Mouse (Mus musculus) MN1 (cell line): ENCODE measurements at regions not wholly inside any gene's neighbourhood (a gene's known extent, or its start where the extent isn't known, plus 50 kb on each side); places are given as distances from the start of the nearest gene placed in this dataset.
A peak's percentile ranks its signal among the peaks of the same experiment; 100 is the strongest.

Experiments used
- DNase-seq: peaks from one replicate; pipeline ENCODE4 v3.0.0-alpha.2; 2016; ENCODE audit warnings: low spot score

DNA sequence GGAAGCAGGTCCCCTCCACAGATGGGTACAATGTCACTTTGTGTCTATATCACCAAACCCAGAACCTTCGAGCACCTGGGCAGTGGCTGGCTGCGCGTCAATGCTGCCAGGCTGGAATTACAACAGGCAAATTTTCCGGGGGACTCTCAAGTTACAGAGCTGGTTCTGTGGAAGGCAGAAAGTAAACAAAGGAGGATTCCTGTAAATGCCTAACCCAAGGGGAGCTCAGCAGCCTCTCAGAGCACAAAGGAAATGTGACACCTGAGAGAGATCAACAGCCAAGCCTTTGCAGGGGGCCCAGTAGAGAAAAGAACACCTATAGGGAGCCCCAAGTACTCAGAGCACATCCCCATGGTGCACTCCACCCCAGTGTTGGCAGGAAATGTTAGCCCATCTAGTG lies 70.7 kb downstream of the Setd4 start:
- DNase-seq: no peak

DNA sequence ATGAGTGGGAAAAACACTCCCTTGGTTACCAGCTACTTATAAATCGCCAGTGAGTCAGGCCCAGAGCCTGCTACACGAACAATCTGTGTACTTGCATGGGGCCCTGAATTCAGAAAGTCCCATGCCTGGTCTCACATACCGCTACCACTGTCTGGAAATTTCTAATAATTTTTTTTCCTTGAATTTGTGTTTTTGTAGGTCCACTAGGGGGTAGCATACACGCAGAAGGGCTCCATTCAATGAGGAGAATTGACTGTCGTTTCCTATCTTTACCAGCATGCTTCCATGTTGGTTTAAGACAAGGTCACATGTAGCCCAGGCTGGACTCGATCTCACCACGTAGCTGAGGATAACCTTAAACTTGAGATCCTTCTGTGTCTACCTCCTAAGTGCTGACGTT lies 71.9 kb downstream of the Setd4 start:
- no peak for DNase-seq

DNA sequence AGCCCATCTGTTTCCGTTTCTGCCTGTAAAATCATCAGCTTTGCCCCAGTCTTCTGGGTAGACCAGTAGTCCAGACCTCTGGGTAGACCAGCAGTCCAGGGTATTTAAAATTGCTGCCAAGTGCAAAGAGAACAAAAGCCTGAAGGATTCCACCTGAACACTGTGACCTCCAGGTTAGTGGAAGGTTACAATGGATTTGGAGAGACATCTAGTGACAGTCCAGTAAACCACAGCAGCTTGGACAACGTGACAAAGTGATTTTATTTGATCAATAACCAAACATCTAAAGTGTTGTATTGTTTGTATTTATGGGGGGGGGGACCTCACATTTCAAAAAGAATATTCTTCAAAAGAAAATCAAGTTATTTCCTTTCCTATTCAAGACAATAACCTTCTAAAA lies 81.4 kb downstream of the Setd4 start:
- DNase-seq: no peak

DNA sequence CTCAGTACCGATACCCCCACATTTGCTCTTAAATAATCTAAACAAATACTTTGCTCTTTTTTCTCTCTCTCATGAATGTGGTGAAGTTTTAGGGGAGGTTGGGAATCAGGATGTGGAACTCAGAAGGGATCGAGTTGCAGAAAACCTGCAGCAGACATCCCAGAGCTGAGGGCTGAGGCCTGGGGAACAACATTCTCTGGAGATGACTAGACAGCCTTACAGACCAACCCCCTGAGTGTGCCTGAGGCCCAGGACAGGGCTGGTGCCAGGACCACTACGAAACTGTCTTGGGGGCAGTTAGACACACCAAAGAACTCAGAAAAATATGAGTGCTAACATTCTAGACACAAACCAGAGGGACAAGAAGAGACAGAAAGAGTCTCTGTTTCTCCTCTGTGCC lies 83.4 kb downstream of the Setd4 start:
- no peak for DNase-seq

DNA sequence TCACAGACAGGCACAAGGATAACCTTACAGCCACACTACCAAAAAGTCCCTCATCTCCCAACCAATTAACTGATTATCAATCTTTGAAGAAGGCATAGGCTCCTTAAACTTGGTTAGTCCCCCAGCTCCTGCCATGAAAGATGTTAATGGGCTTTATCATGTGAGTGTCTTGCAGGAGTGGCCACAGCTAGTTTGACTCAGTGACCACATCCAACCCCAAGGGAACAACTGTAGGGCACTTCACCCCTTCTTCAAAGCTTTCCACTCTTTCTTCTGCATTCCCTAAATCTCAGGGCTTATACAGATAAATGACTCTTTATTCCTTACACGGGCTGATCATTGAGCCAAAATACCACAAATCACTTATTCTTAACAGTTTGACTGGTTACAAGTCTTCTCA lies 85.2 kb downstream of the Setd4 start:
- DNase-seq: no peak

DNA sequence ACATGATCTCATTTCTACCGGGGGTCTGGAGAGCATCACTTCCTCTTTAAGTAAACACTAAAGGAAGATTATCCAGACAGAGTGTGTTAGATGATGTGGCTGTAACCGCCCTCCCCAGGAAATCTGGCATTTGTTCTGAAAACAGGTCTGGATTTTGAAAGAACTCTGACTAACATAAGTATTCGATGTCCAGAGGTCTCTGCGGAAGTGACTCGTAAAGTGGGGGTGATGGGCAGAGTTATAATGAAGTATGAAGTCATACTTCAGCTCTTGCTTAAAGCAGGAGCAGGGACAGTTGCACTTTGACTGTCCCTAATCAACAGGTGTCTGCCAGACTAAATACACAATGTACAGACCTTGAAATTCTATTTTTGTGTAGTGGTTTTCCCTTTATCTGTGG lies 87.1 kb downstream of the Setd4 start:
- peak; percentile 73 for DNase-seq

DNA sequence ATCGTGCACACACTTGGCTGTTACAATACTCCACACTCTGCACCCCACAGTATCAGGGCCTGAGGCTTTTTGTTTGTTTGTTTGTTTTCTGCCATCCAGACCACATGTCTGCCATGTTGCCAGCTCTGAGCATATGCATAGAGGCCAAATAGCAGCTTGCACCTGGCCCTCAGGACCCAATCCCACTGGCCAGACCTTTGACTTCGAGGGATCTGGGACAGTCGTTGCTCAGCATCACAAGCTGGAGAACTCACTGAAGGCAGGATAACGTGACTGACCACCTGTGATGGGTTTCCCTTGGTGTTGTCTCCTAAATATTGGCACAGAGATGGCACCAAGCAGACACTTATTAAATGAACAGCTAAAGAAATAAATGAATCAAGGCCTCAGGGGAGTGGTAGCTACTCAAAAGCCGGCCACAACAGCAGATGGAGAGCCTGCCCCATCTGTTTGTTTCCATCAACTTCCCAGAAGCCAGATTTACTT lies 88.4 kb downstream of the Setd4 start:
- peak; percentile 17 for DNase-seq

DNA sequence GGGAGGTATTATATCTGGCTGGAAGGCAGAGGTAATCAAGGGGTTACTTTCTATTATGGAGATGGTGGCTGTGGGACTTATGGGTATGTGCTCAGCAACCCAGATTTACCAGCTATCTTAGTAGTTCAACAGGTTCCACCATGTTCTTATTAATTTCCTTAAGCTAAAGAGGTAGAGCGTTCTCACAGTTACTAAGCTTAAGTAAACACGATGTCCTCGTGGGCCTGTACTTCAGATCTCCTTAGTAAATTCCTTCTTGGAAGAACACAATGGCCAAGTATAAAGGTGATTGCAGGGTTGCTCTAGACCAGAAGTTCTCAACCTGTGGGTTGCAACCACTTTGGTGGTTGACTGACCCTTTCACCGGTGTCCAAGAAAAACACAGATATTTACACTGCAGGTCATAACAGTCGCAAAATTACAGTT lies 90.2 kb downstream of the Setd4 start:
- no peak for DNase-seq

DNA sequence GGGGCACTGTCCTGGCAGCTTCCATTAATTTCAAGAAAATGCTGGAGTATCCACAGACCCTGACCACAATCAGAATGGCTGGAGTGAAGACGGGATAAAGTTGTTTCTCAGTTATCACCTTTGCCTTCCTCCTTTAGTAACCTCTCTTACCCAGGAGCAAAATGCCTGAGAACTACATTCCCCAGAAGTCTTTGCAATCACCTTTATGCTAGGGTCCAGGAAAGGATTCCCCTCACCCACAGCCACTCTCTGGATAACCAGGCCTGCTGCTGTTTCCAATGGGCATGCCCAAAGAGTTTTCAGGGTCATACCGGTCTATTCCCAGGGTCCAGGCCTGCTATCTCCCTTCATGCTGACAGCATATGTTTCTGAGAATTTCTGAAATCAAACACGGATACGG lies 91.9 kb downstream of the Setd4 start:
- no peak for DNase-seq

DNA sequence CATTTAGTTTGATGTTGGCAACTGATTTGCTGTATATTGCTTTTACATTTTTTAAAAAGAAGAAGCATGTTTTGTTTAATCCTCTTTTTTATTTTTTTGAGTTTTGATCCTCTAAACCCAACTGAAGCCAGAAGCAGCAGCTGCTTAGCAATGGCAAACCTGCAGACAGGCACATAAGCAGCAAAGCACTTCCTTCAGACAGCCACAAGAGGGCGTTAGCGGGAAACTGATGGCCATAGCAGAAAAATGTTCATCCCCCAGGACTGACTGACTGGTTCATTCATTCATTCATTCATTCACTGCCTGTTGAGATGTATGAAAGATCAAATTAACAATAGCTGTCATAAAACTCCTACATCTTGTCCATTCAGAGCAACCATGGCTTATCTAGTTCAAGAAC lies 92.3 kb downstream of the Setd4 start:
- DNase-seq: no peak

DNA sequence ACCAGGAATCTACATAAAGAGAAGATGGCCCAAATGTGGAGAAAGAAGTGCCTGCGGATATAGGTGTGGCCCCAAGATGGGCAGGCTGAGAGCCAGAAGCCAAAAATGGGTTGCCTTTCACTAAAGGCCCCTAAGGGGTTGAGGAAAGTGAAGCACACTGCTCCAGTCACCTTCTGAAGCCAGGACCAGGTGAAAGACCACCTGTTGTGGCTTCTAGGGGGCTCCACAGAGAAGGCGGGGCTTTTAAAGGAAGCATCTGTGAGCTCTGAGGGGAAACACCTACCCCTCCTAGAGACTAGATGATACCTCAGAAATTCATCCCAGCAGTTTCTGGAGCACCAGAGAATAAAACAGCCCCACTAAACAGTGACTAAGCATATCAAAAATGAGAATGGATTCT lies 105.1 kb downstream of the Setd4 start:
- no peak for DNase-seq

DNA sequence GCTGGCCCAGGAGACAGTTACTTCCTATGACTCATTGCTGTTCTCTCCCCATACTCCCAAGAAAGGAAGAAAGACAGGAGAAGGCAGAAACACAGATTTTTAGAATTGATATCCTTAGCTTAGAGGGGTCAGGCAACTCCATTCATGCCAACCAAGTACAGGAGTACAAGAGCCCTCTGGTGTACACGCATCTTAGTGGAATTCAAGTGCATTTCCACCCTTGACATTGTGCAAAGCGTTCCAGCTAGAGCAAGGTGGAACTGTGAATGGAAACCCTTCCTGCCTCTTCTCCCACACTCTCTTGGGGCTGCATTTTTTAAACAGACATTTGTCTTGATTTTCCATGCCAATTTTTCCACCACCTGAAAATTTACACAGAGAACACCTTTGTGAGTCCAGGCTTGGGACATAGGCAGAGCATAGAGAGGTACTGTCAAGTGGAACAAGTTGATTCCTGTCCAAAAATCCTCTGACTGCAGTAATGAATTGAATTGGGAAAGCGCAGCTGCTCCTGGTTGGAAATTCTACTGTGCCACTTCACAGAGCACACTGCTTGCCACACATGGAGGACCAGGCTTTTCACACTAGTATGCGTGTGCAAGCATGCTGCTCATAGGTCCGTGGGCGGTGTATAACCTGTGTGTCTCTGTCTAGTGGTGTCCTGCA lies 110.4 kb downstream of the Setd4 start:
- DNase-seq: peak; percentile 14

DNA sequence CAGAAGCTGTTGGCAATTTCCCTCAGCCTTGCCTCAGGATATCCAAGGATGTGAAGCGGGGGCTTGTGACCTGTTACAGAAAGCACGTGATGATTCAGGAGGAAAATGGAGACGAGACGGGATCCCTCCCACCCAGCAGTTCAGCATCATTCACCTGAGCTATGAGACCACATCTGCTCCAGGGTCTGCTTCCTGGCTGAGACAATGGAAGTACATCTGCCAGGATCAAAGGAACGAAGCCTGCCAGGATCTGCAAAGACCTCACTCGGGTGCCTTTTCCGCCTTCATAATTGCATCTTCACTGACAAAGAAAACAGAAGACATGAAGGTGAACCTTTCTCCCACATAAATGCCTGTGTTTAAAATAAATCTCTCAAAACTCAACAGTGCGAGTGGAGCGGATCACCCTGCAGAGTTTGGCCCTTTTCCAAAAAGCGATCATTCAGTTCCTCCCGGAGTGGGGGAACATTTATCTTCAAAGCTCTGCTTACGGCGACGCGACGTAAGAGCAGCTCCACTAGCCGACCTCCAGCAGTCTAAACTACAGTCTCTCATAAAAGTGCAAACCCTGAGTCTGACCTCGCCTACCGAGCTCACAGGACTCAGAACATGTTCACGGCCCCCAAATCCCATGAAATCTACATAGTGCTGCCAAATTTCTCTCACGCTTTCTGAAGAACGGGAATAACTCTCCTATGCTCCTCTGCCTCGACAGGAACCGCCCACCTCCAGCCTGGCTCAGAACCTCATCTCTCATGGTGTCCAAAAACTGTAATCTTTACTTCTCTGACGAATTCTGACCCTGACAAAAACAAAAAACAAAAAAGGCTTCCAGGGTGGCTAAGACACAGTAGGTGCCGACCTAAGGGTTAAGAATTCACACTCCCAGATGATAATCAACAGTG lies 117.0 kb downstream of the Setd4 start:
- no peak for DNase-seq

DNA sequence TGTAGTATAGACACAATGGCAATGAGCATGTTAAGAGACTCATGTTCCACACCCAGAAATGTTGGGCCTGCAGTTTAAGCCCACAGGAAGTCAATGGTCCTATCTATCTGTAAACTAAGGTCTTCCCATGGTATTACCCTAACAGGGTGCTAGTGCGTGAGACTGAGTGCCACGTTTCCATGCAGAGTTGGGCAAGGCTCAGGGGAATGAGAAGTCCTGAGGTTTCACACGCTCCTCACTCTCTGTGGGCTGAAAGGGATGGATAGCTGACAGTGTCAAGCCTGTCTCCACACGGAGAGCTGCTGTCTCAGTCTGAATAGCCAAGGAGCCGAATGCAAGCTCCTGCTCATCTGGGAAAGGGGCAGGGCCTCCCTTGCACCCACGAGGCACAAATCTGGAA lies 133.9 kb downstream of the Setd4 start:
- no peak for DNase-seq

DNA sequence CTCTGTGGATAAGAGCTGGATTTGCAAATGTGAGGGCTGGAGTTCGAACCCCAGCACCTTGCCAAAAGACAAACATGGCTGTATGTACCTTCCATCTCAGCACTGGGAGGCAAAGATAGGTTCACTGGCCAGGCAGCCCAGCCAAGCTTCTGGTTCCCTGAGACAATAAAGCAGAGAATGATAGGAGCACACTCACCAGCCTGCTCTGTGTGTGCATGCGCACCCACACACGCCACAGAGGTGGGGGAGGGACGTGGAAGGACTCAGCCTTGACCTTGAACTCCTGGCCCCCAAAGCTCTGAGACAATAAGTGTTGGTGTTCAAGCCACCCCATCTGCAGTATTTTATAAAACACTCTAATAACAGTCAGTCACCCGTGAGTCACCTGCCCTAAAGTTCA lies 138.1 kb downstream of the Setd4 start:
- DNase-seq: no peak

DNA sequence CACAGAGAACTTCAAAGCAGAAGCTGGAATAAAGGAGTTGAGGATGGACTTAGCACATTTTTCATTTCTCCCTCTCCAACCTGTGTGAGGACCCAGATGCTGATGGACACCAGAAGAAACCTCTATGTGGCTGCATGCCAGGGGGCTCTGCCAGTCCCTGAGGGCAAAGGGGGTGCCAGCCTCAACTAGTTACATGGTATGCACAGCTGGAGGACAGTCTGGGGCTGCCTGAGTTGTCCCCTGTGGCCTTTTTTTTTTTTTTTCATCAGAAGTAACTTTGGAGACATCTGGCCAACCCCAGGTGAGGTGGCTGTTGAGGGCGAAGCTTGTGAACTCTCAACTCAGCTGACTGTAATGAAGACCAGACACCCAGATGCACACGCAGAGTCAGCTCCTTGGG lies 139.0 kb downstream of the Setd4 start:
- no peak for DNase-seq

DNA sequence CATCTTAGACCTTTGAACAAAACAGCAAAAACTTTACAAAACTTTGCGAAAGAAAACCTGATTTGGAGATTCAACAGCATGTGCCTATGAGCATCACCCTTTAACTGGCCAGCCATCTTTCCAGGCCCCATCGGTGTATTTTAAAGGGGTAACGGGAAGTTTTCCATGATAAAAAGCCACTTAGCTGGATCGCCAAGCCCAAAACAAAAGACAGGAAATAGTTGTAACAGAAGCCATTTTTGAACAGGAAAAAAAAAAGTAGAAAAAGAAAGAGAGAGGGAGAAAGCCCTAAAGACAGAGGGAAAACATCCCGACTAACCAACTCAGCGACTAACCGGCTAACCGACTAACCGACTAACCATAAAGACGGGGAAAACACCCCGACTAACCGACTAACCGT lies 140.5 kb downstream of the Setd4 start:
- DNase-seq: no peak

DNA sequence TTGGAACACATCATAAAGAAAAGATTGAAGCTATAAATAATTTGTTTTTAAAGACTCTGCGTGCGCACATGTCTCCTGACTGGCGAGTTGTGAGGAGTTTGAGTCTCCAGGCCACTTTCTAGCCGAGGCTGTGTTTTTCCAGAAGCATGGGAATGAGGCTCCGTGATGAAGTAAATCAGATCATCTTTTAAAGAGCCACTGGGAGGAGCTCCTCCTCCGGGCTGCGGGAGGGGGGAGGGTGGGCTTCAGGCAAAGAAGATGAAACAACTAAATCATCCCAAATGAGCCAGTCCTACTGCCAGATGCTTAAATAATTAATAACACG lies 141.6 kb downstream of the Setd4 start:
- no peak for DNase-seq

DNA sequence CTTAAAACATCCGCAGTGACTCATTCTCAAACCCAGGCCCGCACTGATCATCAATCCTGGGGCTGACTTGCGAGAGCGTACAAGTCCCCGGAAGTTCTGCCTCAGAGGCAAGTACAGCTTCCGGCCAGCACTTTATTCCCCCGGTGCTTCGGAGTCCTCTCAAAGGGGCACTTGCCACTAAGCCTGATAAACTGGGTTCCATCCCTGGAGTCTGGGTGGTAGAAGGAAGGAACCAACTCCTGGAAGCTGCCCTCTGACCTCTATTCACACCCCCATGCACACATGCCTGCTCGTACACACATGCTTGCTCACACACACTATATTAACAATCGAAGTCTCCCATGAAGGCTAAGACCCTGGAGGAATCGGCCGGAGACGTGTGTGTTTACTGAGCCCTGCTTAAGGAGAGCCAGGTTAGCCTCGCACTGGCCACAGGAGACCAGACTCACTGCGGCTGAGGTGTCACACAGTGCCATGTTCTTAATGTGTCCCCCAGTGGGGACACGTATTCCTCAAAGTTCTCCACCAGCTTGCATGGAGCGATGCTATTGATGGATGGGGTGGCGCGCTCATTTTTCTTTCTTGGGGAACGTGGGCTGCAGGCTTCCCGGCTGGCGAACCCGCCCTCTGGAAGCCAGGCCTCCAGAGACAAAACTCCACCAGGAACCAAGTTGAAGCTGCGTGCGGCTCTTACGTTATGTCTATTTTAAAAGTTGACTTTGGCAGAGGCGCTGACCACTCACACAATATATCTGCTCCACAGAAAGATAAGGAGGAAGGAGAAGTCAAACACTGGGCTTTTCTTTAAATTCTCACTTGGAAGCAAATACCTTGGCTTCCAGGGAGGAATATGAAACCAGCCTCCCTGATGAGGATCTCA lies 142.2 kb downstream of the Setd4 start:
- DNase-seq: no peak

DNA sequence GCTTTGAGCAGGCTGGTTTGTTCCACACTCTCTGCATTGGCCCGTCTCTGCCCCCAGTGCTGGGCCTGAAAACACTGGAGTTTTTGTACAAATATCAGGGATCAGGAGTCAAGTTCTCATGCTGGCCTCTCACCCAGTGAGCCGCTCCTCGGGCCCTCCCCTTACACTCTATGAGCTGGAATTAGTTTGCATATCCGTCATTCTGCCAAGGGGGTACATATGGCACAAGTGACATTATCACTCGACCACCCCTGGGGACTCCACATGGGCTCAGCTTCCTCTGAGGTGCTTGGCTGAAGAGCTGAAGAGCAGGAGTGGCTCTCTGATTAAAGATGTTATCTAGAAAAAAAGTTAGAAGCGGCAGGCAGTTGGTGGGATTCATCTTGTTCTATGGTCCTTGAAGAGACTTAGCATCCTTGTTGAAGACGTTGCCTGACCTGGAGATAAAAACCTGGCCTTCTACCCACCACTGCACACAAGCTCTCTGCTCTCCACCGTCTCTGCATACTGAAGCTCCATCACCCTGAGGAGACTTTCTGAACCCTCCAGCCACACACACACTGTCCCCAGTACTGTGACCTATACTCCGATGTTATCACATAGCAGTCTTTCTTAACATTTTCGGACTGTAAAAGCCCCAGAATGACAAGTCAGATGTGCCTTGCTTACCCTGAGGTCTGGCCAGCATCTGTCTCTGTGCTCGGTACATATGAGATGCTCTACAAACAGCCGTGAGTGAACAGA lies 144.2 kb downstream of the Setd4 start:
- DNase-seq: no peak

DNA sequence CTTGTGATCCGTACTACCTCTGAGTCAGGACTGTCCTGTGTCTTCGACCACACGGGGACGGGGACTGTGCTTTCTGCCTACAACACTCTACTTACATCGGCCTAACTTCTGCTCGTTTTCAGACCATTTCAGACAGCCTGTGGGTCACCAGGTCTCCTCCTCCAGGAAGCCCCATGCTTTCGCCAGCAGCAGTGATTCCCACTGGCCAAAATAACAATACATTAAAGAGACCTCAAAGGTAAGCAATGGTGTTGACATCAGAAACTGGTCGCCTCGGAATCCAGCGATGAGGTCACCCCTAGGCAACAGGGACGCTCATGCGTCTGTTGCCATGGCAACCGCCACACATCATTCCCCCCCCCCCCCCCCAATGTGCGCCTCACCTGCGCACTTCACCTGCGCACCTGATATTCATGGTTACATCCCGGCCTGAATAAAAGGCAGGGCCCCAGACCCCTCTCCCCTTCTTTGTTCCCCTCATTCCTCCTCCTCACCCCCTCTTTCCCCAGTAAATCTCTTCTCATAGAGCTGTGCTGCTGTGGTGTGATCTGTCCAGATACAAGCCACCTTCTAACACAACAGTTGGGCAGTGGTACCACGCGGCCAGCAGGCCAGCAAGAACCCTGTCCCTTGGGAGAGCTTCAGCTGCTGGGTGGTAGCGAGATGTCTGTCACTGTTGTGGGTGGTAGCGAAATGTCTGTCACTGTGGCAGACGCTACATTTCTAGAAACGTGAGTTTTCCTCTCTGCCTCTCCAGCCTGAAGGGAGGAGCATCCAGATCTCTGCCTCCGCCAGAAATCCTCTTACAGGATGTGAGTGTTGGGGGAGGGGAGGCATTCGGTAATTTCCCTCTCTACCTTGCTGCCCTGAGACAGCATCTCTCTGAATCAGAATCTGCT lies 145.0 kb downstream of the Setd4 start:
- DNase-seq: peak; percentile 24
